8 mouse cellular contexts compared by ENCODE assay signal in the genomic region with DNA sequence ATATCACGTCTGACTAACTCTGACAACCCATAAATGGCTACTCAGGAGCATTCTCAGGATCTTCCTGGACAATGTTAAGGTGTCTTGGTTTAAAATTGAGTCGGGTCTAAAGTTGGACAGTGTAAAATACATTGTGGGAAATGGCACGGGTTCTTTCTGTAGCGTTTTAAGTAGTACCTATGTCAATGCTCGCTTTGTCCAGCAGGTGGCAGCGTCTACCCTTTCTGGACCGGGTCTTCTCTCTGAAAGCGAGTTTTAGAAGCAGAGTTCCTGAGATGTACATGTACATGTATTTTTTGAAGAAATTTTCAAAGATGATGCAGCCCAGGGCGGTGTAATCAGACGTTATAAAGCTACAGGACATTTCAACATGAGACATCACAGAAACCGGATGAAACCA. TPM values are rescaled to one million over a fixed set of nuclear protein-coding genes. Genes with fewer than 3 reads are reported as not detected.
DNase-seq lines count a peak whose midpoint lies in the region; TF ChIP-seq lines count a peak whose summit lies in the region.

No protein-coding gene starts in this region.

- H3K4me1 ChIP-seq in lung, adult 2 months (ENCODE audit: control insufficient read depth, insufficient read depth, low read length) = no peaks in the 10 kb centered on the region

- 8% methylated on average over 11 of the region's 11 CpGs for WGBS in lung, adult 2 months

- no peak overlapping the region for H3K4me3 ChIP-seq in lung, adult 2 months (replicated peaks; ENCODE audit: extremely low read depth, low read depth, low read length)

- peak; percentile 86 for TF ChIP-seq CTCF in lung, adult 2 months (IDR thresholded peaks at IDR 0.05; ENCODE audit: insufficient read depth, low read length)

- peak; percentile 83 to 89 for DNase-seq in CD8-positive naive resting alpha-beta T cell, adult 2 months (ENCODE audit: low read depth in 2 of 2, low spot score in 2 of 2)
- DNase-seq in NIH3T3 (ENCODE audit: low read depth) = peak; percentile 87
- peak; percentile 86 to 91 for DNase-seq in cerebellum, postnatal 10 days
- DNase-seq in gastrocnemius, postnatal 25 days = peak; percentile 21
- peak; percentile 73 to 90 for DNase-seq in kidney, postnatal 36 days
- peak; percentile 76 for DNase-seq in lung, adult 2 months
- DNase-seq in right cerebral cortex, postnatal 36 days (ENCODE audit: low spot score in 2 of 2) = peak; percentile 50 to 55
- DNase-seq in urinary bladder, postnatal 4 days (ENCODE audit: low spot score in 2 of 2) = peak; percentile 43 to 80

- TF ChIP-seq POLR2A in lung, adult 2 months (IDR thresholded peaks at IDR 0.05; ENCODE audit: borderline replicate concordance, extremely low read depth, low read depth, low read length) = no peak

RNA-seq across cellular contexts. Expression of gene Lat, which starts 45.6 kb away (rescaled TPM):
- under 1 TPM in 1 of 2 experiments, not detected in 1; 0.43 TPM for total RNA-seq in gastrocnemius, postnatal 25 days (2021)
- polyA plus RNA-seq in lung, adult 2 months (2012; rRNA removed) = 16.3 and 17.4 TPM in 2 replicates

RNA-seq across cellular contexts. Expression of gene Sbk1, which starts 51.3 kb away (rescaled TPM):
- 10 to 100 TPM; 22.2 to 25.0 TPM for total RNA-seq in gastrocnemius, postnatal 25 days (2021)
- polyA plus RNA-seq in lung, adult 2 months (2012; rRNA removed) = 12.6 and 14.2 TPM in 2 replicates

RNA-seq across cellular contexts. Expression of gene Spns1, which starts 53.5 kb away (rescaled TPM):
- 10 to 100 TPM; 22.9 to 23.3 TPM for total RNA-seq in gastrocnemius, postnatal 25 days (2021)
- 246 and 274 TPM in 2 replicates for polyA plus RNA-seq in lung, adult 2 months (2012; rRNA removed)

Comparison
In these comparisons a context has a peak if more than half of its experiments do, and no peak if none do; other contexts are left out.
1. DNase-seq: peak in every context shown above with its lines; median percentile 88 in cerebellum, postnatal 10 days; 87 in NIH3T3; 86 in CD8-positive naive resting alpha-beta T cell, adult 2 months; 82 in kidney, postnatal 36 days; 76 in lung, adult 2 months; 62 in urinary bladder, postnatal 4 days; 52 in right cerebral cortex, postnatal 36 days; 21 in gastrocnemius, postnatal 25 days.